Mouse (Mus musculus) heart, adult 2 months (tissue): ENCODE data around the gene Gstm5.

Experiments
- CTCF ChIP-seq: fragments of 200-600 bp; IDR thresholded peaks from 2 replicates; pipeline ENCODE4 v1.8.1; 2022; ENCODE audit warnings: antibody characterized with exemption, mild to moderate bottlenecking, moderate library complexity
- EP300 ChIP-seq: fragments of 200-500 bp; IDR thresholded peaks from 2 replicates; pipeline ENCODE4 v1.6.1; 2011; ENCODE audit warnings: low read depth, low read length, control low read depth; ENCODE audit not compliant: insufficient read depth
- POLR2A ChIP-seq: fragments of 200-500 bp; IDR thresholded peaks from 2 replicates; pipeline ENCODE4 v1.6.1; 2011; ENCODE audit warnings: mild to moderate bottlenecking, low read depth, low read length, control low read depth; ENCODE audit not compliant: insufficient read depth

GRCm38 (mm10) chr3:107916674-107917073 is 21.1 kb downstream of the Gstm5 start:
- TF ChIP-seq EP300 (no peak), POLR2A (no peak), CTCF (no peak)
